Mouse (Mus musculus) CH12.LX (cell line): ENCODE results near the gene Gsdmc3. TPM values are rescaled to one million over a fixed set of nuclear protein-coding genes. Genes with fewer than 3 reads are reported as not detected.
"Not testable (repeated sequence)": the region's sequence is repeated elsewhere in the genome, so short reads cannot be mapped to it uniquely, and the experiment has no call there.

Experiments
- DNase-seq: peaks from one replicate; pipeline ENCODE4 v3.0.0-alpha.2; 2013; ENCODE audit errors: extremely low read depth
- H3K27ac ChIP-seq: 2 replicates; pipeline ENCODE4 v1.5.1; 2012; ENCODE audit warnings: low read depth, mild to moderate bottlenecking, control low read depth, moderate library complexity; ENCODE audit not compliant: insufficient read depth
- H3K27me3 ChIP-seq: replicated peaks from 2 replicates; pipeline ENCODE3; 2012; ENCODE audit warnings: inconsistent platforms
- H3K36me3 ChIP-seq, 2 experiments: replicated peaks in 1 of 2; 2 replicates each; pipeline versions ENCODE3 to v1.6.1; 2012; ENCODE audit warnings: inconsistent platforms in 1 of 2, low read length in 1 of 2, mild to moderate bottlenecking in 1 of 2, mixed read lengths in 1 of 2, moderate library complexity in 1 of 2; ENCODE audit not compliant: control insufficient read depth in 1 of 2, insufficient read depth in 1 of 2
- H3K4me1 ChIP-seq, 2 experiments: 2 replicates each; pipeline ENCODE4 v1.6.1; 2012; ENCODE audit warnings: inconsistent platforms in 1 of 2, moderate library complexity in 1 of 2; ENCODE audit not compliant: insufficient read depth in 2 of 2, control insufficient read depth in 1 of 2
- H3K4me2 ChIP-seq: 2 replicates; pipeline ENCODE4 v1.6.1; 2012; ENCODE audit warnings: low read depth, mild to moderate bottlenecking, control low read depth; ENCODE audit not compliant: poor library complexity, insufficient read depth, severe bottlenecking
- H3K4me3 ChIP-seq, 3 experiments: fragments of 150-350 bp in 1 of 3; sonication (generic) in 1 of 3; replicated peaks in 1 of 3; 2 replicates each; pipeline versions ENCODE3 to v1.5.1; 2011 to 2012; ENCODE audit warnings: low read depth in 2 of 3, low read length in 2 of 3, mild to moderate bottlenecking in 2 of 3, moderate library complexity in 2 of 3, control low read depth in 1 of 3, improper control_type of control experiment in 1 of 3, inconsistent platforms in 1 of 3, mixed read lengths in 1 of 3; ENCODE audit not compliant: poor library complexity in 1 of 3
- H3K79me2 ChIP-seq: replicated peaks from 2 replicates; pipeline ENCODE4 v1.6.1; 2012; ENCODE audit warnings: mild to moderate bottlenecking, moderate library complexity; ENCODE audit not compliant: control insufficient read depth, poor library complexity, insufficient read depth, severe bottlenecking; ENCODE audit errors: extremely low read depth
- H3K9ac ChIP-seq: 2 replicates; pipeline ENCODE4 v1.6.1; 2012; ENCODE audit warnings: low read depth, mild to moderate bottlenecking, control low read depth, moderate library complexity; ENCODE audit not compliant: insufficient read depth
- H3K9me3 ChIP-seq: replicated peaks from 2 replicates; pipeline ENCODE3; 2012; ENCODE audit warnings: low read length, inconsistent platforms, mixed read lengths
- POLR2AphosphoS2 ChIP-seq: IDR thresholded peaks from 2 replicates; pipeline ENCODE4 v1.6.1; 2011; ENCODE audit warnings: low read depth, low read length, improper control_type of control experiment
- SIN3A ChIP-seq: IDR thresholded peaks from 2 replicates; pipeline ENCODE4 v1.6.1; 2012; ENCODE audit warnings: low read length, improper control_type of control experiment, inconsistent platforms
- ZKSCAN1 ChIP-seq: IDR thresholded peaks from 2 replicates; pipeline ENCODE4 v1.6.1; 2012; ENCODE audit warnings: low read depth, inconsistent platforms, low read length, improper control_type of control experiment, borderline replicate concordance
- dilution Hi-C: fragments of 300-500 bp; cut with MboI; formaldehyde crosslinking; loops from 2 replicates; pipeline ENCODE4 v1.14.3; 2020; ENCODE audit warnings: low sequenced_read_pairs; ENCODE audit not compliant: extremely low pct_unique_long_range_greater_than_20kb, extremely low pct_ligation_motif_present
- in situ Hi-C: fragments of 300-500 bp; cut with MboI; formaldehyde crosslinking; loops from 3 replicates; pipeline ENCODE4 v1.14.3; 2019; ENCODE audit warnings: low sequenced_read_pairs, low pct_ligation_motif_present, low pct_unique_long_range_greater_than_20kb, mixed read lengths
- polyA plus RNA-seq: library from polyadenylated mRNA; unstranded; fragments of >175 nt; gene quantifications from 2 replicates; pipeline ENCODE4 v1.2.1, GENCODE M21; 2012; ENCODE audit warnings: low read depth; ENCODE audit not compliant: insufficient read length
- total RNA-seq, 2 experiments: library from RNA; depleted of rRNA; stranded (reverse); fragments of 300-350 nt in 1 of 2; fragments of >200 nt in 1 of 2; gene quantifications; 2 replicates each; pipeline ENCODE4 v1.2.3; 2012 to 2014

Gene Gsdmc3
- total RNA-seq (2012; rRNA removed) (not detected in 2 replicates), total RNA-seq (2014; rRNA removed) (0.09 TPM in 1 of 2 replicates, not detected in the other), polyA plus RNA-seq (0.18 TPM in 1 of 2 replicates, not detected in the other)

DNA sequence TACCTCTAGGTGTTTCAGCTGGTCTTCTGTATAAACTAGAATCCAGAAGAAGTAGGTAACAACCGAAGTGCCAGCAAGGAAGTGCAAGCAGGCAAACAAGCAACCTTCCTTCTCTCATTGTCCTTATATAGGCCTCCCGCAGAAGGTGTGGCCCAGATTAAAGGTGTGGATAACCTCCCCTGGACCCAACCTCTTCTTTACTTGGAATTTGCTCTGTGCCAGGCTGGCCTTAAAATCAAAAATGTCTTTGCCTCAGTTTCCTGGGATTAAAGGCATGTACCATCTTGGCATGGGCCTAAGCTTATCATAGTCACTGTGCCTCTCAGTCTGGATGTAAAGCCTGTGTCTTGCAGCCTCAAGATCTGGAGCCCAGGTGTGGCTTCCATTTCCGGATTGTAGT, at the start of gene Gsdmc3:
TSS of gene Gsdmc3 (minus strand) at position 101 of the 400 bp plus-strand sequence.
- in situ Hi-C loops, H3K4me3 ChIP-seq, H3K79me2 ChIP-seq, H3K9ac ChIP-seq, H3K27ac ChIP-seq, H3K27me3 ChIP-seq, H3K36me3 ChIP-seq, DNase-seq, dilution Hi-C loops, H3K9me3 ChIP-seq, H3K4me2 ChIP-seq, H3K4me1 ChIP-seq: not testable (repeated sequence)

DNA sequence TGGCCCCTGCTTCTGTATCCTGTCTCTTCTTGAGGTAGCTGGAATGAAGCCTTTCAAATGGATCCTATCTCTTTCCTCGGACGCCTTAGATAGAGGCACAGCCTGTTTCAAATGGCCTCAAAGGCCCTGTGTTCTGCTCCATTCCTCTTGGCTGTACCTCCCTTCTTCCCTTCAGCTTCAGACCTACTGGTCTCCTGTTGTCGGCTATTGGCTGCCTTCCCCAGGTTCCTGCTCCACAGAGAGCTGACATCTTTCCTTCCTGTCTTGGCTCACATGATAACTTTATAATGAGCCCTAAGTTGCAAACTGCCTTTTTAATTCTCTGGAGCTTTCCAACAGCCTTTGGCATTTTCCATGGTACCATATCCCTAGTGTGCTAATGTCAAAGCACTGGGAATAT, 47.8 kb upstream of the Gsdmc3 start:
- no peak overlapping the region for H3K27ac ChIP-seq
- no peak overlapping the region for H3K9ac ChIP-seq
- H3K9me3 ChIP-seq: no peaks in the 10 kb centered on the region
- no peak overlapping the region for H3K4me2 ChIP-seq
- dilution Hi-C loops (no loop called here), in situ Hi-C loops (no loop called here)
- no peak for DNase-seq
- peaks cover 0 to 14% of the 10 kb centered on the region in 2 experiments; a peak in 2 of 4 replicates for H3K4me1 ChIP-seq
- H3K79me2 ChIP-seq: no peaks in the 10 kb centered on the region
- H3K27me3 ChIP-seq: no peaks in the 10 kb centered on the region
- no peak overlapping the region for H3K4me3 ChIP-seq
- TF ChIP-seq ZKSCAN1: no peak
- TF ChIP-seq, all 38 proteins: peak for 0
- H3K36me3 ChIP-seq: peaks cover 18 to 55% of the 10 kb centered on the region in 2 experiments

DNA sequence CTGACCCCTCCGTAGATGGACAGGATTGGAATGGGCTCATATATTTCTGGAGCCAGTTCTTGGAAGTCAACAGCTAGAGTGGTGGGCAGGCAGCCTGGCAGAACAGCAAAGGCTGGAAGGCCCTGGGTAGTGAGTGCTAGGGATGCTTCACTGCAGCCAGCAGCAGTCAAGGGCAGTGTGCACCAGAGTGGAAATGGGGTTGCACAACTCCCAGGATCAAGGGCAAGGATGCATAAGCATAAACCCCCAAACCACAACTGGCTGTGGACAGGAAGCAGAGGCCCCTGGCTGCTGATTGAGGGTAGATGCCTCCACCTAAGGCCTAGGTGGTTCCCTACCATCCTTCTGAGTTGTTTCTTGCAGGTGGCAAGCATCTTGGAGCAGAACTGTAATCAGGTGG, 46.1 kb upstream of the Gsdmc3 start:
- H3K9me3 ChIP-seq: no peaks in the 10 kb centered on the region
- in situ Hi-C loops (no loop called here), dilution Hi-C loops (no loop called here)
- H3K4me3 ChIP-seq: no peak overlapping the region
- H3K36me3 ChIP-seq: peaks cover 8 to 40% of the 10 kb centered on the region in 2 experiments
- no peaks in the 10 kb centered on the region for H3K79me2 ChIP-seq
- no peak overlapping the region for H3K9ac ChIP-seq
- no peaks in the 10 kb centered on the region for H3K27me3 ChIP-seq
- no peak overlapping the region for H3K27ac ChIP-seq
- H3K4me2 ChIP-seq: no peak overlapping the region
- DNase-seq: no peak
- H3K4me1 ChIP-seq: peaks cover 0 to 14% of the 10 kb centered on the region in 2 experiments; a peak in 2 of 4 replicates
- 0 out of 2 replicates have a peak, but pooled peaks have one; percentile 10 for TF ChIP-seq POLR2AphosphoS2
- TF ChIP-seq SIN3A: no peak

DNA sequence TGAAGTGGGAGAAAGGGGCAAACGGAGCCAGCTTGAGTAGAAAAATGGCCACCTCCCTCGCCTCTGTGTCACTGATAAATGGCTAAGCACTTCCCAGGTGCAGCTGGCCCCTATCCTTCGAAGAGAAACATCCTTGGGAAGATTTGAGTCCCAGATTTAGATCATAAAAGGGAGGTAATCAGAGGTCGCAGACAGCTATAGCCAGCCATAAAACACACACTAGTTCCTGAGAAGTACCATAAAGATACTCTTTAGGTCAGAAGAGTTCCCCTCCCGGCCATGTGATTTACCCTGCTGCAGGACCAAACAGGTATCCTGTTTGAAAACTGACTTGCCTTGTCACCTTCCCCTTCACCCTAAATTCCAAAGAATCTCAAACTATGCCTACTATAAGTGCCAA, 43.3 kb upstream of the Gsdmc3 start:
- H3K27ac ChIP-seq, H3K4me3 ChIP-seq, dilution Hi-C loops, DNase-seq, H3K4me2 ChIP-seq, H3K79me2 ChIP-seq, H3K9me3 ChIP-seq, in situ Hi-C loops, H3K9ac ChIP-seq, H3K27me3 ChIP-seq: not testable (repeated sequence)
- Histone ChIP-seq H3K4me1 (peaks cover 0 to 14% of the 10 kb centered on the region in 2 experiments; a peak in 2 of 4 replicates), H3K36me3 (peaks cover 0 to 16% of the 10 kb centered on the region in 2 experiments)

GRCm38 (mm10) chr15:63919728-63920127, 41.4 kb upstream of the Gsdmc3 start:
- H3K9me3 ChIP-seq, H3K9ac ChIP-seq, H3K36me3 ChIP-seq, H3K4me2 ChIP-seq, H3K79me2 ChIP-seq, dilution Hi-C loops, H3K27ac ChIP-seq, DNase-seq, H3K4me3 ChIP-seq, H3K27me3 ChIP-seq, in situ Hi-C loops: not testable (repeated sequence)
- H3K4me1 ChIP-seq: peaks cover 0 to 12% of the 10 kb centered on the region in 2 experiments; a peak in 2 of 4 replicates

GRCm38 (mm10) chr15:63916584-63916983, 38.2 kb upstream of the Gsdmc3 start:
- DNase-seq, H3K9ac ChIP-seq, H3K4me1 ChIP-seq, H3K4me2 ChIP-seq, in situ Hi-C loops, H3K27ac ChIP-seq, dilution Hi-C loops, H3K9me3 ChIP-seq, H3K27me3 ChIP-seq, H3K4me3 ChIP-seq, H3K79me2 ChIP-seq, H3K36me3 ChIP-seq: not testable (repeated sequence)
